Mouse (Mus musculus): ENCODE measurements around the gene Trpv5. TPM values are rescaled to one million over a fixed set of nuclear protein-coding genes. Genes with fewer than 3 reads are reported as not detected.

Trpv5 gene
- polyA plus RNA-seq, 1 experiment from 2014 or later: not detected

- no peak overlapping the region for H3K4me3 ChIP-seq (ENCODE audit: control insufficient read depth in 1 of 2, insufficient read depth in 1 of 2, low read depth in 1 of 2, low read length in 2 of 2)
- H3K9me3 ChIP-seq (ENCODE audit: control insufficient read depth, low read length): no peaks in the 10 kb centered on the region
- no peaks in the 10 kb centered on the region for H3K27me3 ChIP-seq (ENCODE audit: control insufficient read depth, insufficient read depth, low read length)
- H3K36me3 ChIP-seq (ENCODE audit: control insufficient read depth, insufficient read depth, low read length): no peaks in the 10 kb centered on the region
- no peak for ATAC-seq (ENCODE audit: insufficient number of reproducible peaks, insufficient read depth, low FRiP score, low read depth)
- 63% methylated on average over 1 of the region's 1 CpGs for WGBS
- no peaks in the 10 kb centered on the region for H3K4me1 ChIP-seq (ENCODE audit: control insufficient read depth in 2 of 2, insufficient read depth in 2 of 2, low read length in 2 of 2)
- no peak overlapping the region for H3K27ac ChIP-seq (replicated peaks in 1 of 2; ENCODE audit: control insufficient read depth in 1 of 2, insufficient read depth in 1 of 2, low read depth in 2 of 2, low read length in 2 of 2)
- H3K9ac ChIP-seq (ENCODE audit: low read length): no peak overlapping the region
- H3K4me2 ChIP-seq (ENCODE audit: low read length): no peak overlapping the region
Measured at GRCm38 (mm10) chr6:41658487-41658886, 22.1 kb downstream of the Trpv5 start.

DNA sequence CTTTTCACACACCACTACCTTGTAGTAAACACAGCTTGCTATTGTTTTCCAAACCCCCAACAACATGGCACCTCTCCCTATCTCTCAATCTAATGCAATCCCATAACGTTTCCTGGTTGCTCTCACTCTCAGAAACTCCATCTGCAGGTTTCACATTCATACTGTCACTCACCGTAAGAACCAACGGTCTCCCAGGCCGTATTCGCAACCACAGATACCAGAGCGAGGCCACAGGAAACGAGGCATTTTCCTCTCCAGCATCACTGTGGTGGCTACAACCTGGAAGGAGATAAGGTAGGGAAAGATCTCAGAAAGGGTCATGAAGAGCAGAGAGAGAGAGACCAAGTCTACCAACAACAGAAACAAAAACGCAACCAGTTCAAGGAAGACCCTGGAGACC, 25.9 kb downstream of the Trpv5 start:
- no peak overlapping the region for H3K4me2 ChIP-seq (ENCODE audit: low read length)
- H3K36me3 ChIP-seq (ENCODE audit: control insufficient read depth, insufficient read depth, low read length): no peaks in the 10 kb centered on the region
- H3K27ac ChIP-seq (replicated peaks in 1 of 2; ENCODE audit: control insufficient read depth in 1 of 2, insufficient read depth in 1 of 2, low read depth in 2 of 2, low read length in 2 of 2): no peak overlapping the region
- no peak for ATAC-seq (ENCODE audit: insufficient number of reproducible peaks, insufficient read depth, low FRiP score, low read depth)
- no peak overlapping the region for H3K9ac ChIP-seq (ENCODE audit: low read length)
- H3K4me1 ChIP-seq (ENCODE audit: control insufficient read depth in 2 of 2, insufficient read depth in 2 of 2, low read length in 2 of 2): no peaks in the 10 kb centered on the region
- no peaks in the 10 kb centered on the region for H3K27me3 ChIP-seq (ENCODE audit: control insufficient read depth, insufficient read depth, low read length)
- 56% methylated on average over 8 of the region's 8 CpGs for WGBS
- H3K9me3 ChIP-seq (ENCODE audit: control insufficient read depth, low read length): no peaks in the 10 kb centered on the region
- no peak overlapping the region for H3K4me3 ChIP-seq (ENCODE audit: control insufficient read depth in 1 of 2, insufficient read depth in 1 of 2, low read depth in 1 of 2, low read length in 2 of 2)

DNA sequence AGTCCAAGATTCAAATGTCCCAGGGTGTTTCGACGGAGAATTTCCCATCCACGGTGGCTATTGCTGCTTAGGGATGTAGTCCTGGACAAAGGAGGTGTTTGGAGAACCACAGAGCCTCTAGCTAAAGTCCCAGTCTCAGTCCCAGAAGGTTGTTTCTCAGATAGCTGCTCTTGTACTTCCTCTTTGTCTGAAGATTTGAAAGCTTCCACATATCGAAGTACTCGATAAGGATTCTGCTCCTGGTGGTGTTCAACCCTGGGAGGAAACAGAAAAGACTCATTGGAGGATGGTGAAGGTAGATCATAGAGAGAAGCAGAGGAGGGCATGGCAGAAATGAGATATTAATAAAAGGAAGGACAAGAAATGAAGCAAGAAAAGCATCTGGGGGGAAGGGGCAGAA, 27.4 kb downstream of the Trpv5 start:
- H3K4me1 ChIP-seq (ENCODE audit: control insufficient read depth in 2 of 2, insufficient read depth in 2 of 2, low read length in 2 of 2): no peaks in the 10 kb centered on the region
- no peak overlapping the region for H3K27ac ChIP-seq (replicated peaks in 1 of 2; ENCODE audit: control insufficient read depth in 1 of 2, insufficient read depth in 1 of 2, low read depth in 2 of 2, low read length in 2 of 2)
- H3K36me3 ChIP-seq (ENCODE audit: control insufficient read depth, insufficient read depth, low read length): no peaks in the 10 kb centered on the region
- H3K27me3 ChIP-seq (ENCODE audit: control insufficient read depth, insufficient read depth, low read length): no peaks in the 10 kb centered on the region
- no peak overlapping the region for H3K4me2 ChIP-seq (ENCODE audit: low read length)
- 82% methylated on average over 5 of the region's 5 CpGs for WGBS
- no peaks in the 10 kb centered on the region for H3K9me3 ChIP-seq (ENCODE audit: control insufficient read depth, low read length)
- no peak overlapping the region for H3K4me3 ChIP-seq (ENCODE audit: control insufficient read depth in 1 of 2, insufficient read depth in 1 of 2, low read depth in 1 of 2, low read length in 2 of 2)
- H3K9ac ChIP-seq (ENCODE audit: low read length): no peak overlapping the region
- ATAC-seq (ENCODE audit: insufficient number of reproducible peaks, insufficient read depth, low FRiP score, low read depth): no peak

DNA sequence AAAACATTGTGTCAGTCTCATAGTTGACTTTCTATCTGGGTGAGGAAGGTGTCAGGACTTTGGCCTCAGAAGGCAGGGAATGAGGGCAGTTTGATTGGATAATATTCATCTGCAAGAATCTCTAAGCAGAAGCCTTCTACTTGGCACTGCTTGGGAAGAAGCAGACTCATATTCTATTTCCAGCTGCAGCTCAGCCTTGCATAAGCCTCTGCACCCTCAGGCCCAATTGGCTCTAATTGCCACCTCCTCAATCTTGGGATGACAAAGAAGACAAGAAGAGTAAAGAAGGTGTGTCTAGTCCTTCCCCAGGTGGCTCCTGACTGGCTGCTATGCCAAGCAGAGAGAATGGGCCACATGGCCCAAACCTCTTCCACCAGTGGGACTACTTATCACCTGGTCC, 33.9 kb downstream of the Trpv5 start:
- no peak for ATAC-seq (ENCODE audit: insufficient number of reproducible peaks, insufficient read depth, low FRiP score, low read depth)
- Histone ChIP-seq H3K4me3 (ENCODE audit: control insufficient read depth in 1 of 2, insufficient read depth in 1 of 2, low read depth in 1 of 2, low read length in 2 of 2) (no peak overlapping the region), H3K9me3 (ENCODE audit: control insufficient read depth, low read length) (no peaks in the 10 kb centered on the region), H3K4me1 (ENCODE audit: control insufficient read depth in 2 of 2, insufficient read depth in 2 of 2, low read length in 2 of 2) (no peaks in the 10 kb centered on the region), H3K4me2 (ENCODE audit: low read length) (no peak overlapping the region), H3K27ac (replicated peaks in 1 of 2; ENCODE audit: control insufficient read depth in 1 of 2, insufficient read depth in 1 of 2, low read depth in 2 of 2, low read length in 2 of 2) (no peak overlapping the region), H3K27me3 (ENCODE audit: control insufficient read depth, insufficient read depth, low read length) (no peaks in the 10 kb centered on the region), H3K36me3 (ENCODE audit: control insufficient read depth, insufficient read depth, low read length) (no peaks in the 10 kb centered on the region), H3K9ac (ENCODE audit: low read length) (no peak overlapping the region)

DNA sequence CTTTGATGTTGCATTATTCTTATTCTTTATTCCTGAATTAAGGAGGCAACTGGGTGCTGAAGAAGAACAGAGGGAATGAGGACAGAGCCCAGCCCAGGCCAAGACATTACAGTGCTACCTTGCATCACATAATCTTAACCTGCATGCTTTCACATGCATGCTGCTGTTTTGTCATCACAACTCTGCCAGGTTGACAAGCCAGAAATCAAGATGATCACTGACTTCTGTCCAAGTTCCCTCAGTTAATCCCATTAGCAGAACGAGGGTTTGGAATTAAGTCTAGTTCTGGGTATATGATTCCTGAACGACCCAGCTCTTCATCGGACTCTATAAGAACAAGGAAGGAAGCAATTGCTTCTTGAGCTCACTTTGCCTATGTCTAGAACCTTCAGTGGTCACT, 34.3 kb downstream of the Trpv5 start:
- Histone ChIP-seq H3K36me3 (ENCODE audit: control insufficient read depth, insufficient read depth, low read length) (no peaks in the 10 kb centered on the region), H3K9me3 (ENCODE audit: control insufficient read depth, low read length) (no peaks in the 10 kb centered on the region), H3K27me3 (ENCODE audit: control insufficient read depth, insufficient read depth, low read length) (no peaks in the 10 kb centered on the region), H3K27ac (replicated peaks in 1 of 2; ENCODE audit: control insufficient read depth in 1 of 2, insufficient read depth in 1 of 2, low read depth in 2 of 2, low read length in 2 of 2) (no peak overlapping the region), H3K9ac (ENCODE audit: low read length) (no peak overlapping the region), H3K4me2 (ENCODE audit: low read length) (no peak overlapping the region), H3K4me3 (ENCODE audit: control insufficient read depth in 1 of 2, insufficient read depth in 1 of 2, low read depth in 1 of 2, low read length in 2 of 2) (no peak overlapping the region), H3K4me1 (ENCODE audit: control insufficient read depth in 2 of 2, insufficient read depth in 2 of 2, low read length in 2 of 2) (no peaks in the 10 kb centered on the region)
- no peak for ATAC-seq (ENCODE audit: insufficient number of reproducible peaks, insufficient read depth, low FRiP score, low read depth)
- 69% methylated on average over 3 of the region's 3 CpGs for WGBS

DNA sequence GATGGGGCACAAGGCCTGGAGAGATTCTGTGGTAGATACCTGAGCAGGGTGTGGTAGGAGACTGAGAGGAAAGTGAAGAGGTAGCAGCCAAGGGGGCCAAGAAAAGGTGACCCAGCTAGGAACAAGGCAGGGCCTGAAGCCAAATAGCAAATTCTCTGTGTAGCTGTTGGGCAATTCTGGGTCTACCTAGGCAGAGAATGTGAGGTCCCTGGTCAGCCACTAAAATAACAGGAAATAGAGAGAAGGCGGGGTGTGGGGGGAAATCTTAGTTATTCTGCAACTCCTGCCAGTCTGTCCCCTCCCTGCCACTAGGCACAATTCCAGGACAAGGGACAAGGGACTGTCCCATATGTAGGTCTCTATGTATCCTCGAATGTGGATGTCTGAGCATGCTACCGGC, 37.3 kb downstream of the Trpv5 start:
- Histone ChIP-seq H3K36me3 (ENCODE audit: control insufficient read depth, insufficient read depth, low read length) (no peaks in the 10 kb centered on the region), H3K9me3 (ENCODE audit: control insufficient read depth, low read length) (no peaks in the 10 kb centered on the region), H3K27ac (replicated peaks in 1 of 2; ENCODE audit: control insufficient read depth in 1 of 2, insufficient read depth in 1 of 2, low read depth in 2 of 2, low read length in 2 of 2) (no peak overlapping the region), H3K27me3 (ENCODE audit: control insufficient read depth, insufficient read depth, low read length) (no peaks in the 10 kb centered on the region), H3K4me1 (ENCODE audit: control insufficient read depth in 2 of 2, insufficient read depth in 2 of 2, low read length in 2 of 2) (no peaks in the 10 kb centered on the region), H3K4me2 (ENCODE audit: low read length) (no peak overlapping the region), H3K4me3 (ENCODE audit: control insufficient read depth in 1 of 2, insufficient read depth in 1 of 2, low read depth in 1 of 2, low read length in 2 of 2) (no peak overlapping the region), H3K9ac (ENCODE audit: low read length) (no peak overlapping the region)
- WGBS: 78% methylated on average over 3 of the region's 3 CpGs
- no peak for ATAC-seq (ENCODE audit: insufficient number of reproducible peaks, insufficient read depth, low FRiP score, low read depth)

DNA sequence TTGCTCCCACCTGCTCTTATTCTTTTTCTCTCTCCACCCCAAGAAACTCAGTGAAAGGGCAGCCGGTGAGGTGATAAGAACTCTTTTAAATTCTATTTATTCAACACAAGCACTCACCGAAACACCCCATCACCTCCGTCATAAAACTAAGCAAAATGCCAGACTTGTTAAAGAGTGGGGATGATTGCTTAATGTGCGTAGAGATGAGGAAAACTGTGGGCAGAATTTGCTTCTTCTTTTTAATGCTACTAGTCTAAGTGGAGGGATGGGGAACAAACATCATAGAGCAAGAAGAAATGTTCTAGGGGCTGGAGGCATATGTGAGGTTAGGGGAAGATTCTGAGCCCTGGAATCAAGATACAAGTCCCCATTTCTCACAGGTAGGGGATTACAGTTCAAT, 37.8 kb downstream of the Trpv5 start:
- Histone ChIP-seq H3K9me3 (ENCODE audit: control insufficient read depth, low read length) (no peaks in the 10 kb centered on the region), H3K27me3 (ENCODE audit: control insufficient read depth, insufficient read depth, low read length) (no peaks in the 10 kb centered on the region), H3K4me1 (ENCODE audit: control insufficient read depth in 2 of 2, insufficient read depth in 2 of 2, low read length in 2 of 2) (no peaks in the 10 kb centered on the region), H3K27ac (replicated peaks in 1 of 2; ENCODE audit: control insufficient read depth in 1 of 2, insufficient read depth in 1 of 2, low read depth in 2 of 2, low read length in 2 of 2) (no peak overlapping the region), H3K9ac (ENCODE audit: low read length) (no peak overlapping the region), H3K4me2 (ENCODE audit: low read length) (no peak overlapping the region), H3K4me3 (ENCODE audit: control insufficient read depth in 1 of 2, insufficient read depth in 1 of 2, low read depth in 1 of 2, low read length in 2 of 2) (no peak overlapping the region), H3K36me3 (ENCODE audit: control insufficient read depth, insufficient read depth, low read length) (no peaks in the 10 kb centered on the region)
- no peak for ATAC-seq (ENCODE audit: insufficient number of reproducible peaks, insufficient read depth, low FRiP score, low read depth)
- 80% methylated on average over 4 of the region's 4 CpGs for WGBS

GRCm38 (mm10) chr6:41641173-41641866, 39.2 kb downstream of the Trpv5 start:
- no peak for ATAC-seq (ENCODE audit: insufficient number of reproducible peaks, insufficient read depth, low FRiP score, low read depth)
- no peaks in the 10 kb centered on the region for H3K27me3 ChIP-seq (ENCODE audit: control insufficient read depth, insufficient read depth, low read length)
- 41% methylated on average over 6 of the region's 6 CpGs for whole genome bisulfite sequencing
- no peak overlapping the region for H3K4me2 ChIP-seq (ENCODE audit: low read length)
- H3K9me3 ChIP-seq (ENCODE audit: control insufficient read depth, low read length): no peaks in the 10 kb centered on the region
- no peaks in the 10 kb centered on the region for H3K36me3 ChIP-seq (ENCODE audit: control insufficient read depth, insufficient read depth, low read length)
- H3K4me1 ChIP-seq (ENCODE audit: control insufficient read depth in 2 of 2, insufficient read depth in 2 of 2, low read length in 2 of 2): no peaks in the 10 kb centered on the region
- H3K4me3 ChIP-seq (ENCODE audit: control insufficient read depth in 1 of 2, insufficient read depth in 1 of 2, low read depth in 1 of 2, low read length in 2 of 2): no peak overlapping the region
- H3K9ac ChIP-seq (ENCODE audit: low read length): no peak overlapping the region
- H3K27ac ChIP-seq (replicated peaks in 1 of 2; ENCODE audit: control insufficient read depth in 1 of 2, insufficient read depth in 1 of 2, low read depth in 2 of 2, low read length in 2 of 2): no peak overlapping the region

Measured in heart, embryonic 14.5 days (tissue).